8 mouse cellular contexts compared by ENCODE assay signal in the genomic region with DNA sequence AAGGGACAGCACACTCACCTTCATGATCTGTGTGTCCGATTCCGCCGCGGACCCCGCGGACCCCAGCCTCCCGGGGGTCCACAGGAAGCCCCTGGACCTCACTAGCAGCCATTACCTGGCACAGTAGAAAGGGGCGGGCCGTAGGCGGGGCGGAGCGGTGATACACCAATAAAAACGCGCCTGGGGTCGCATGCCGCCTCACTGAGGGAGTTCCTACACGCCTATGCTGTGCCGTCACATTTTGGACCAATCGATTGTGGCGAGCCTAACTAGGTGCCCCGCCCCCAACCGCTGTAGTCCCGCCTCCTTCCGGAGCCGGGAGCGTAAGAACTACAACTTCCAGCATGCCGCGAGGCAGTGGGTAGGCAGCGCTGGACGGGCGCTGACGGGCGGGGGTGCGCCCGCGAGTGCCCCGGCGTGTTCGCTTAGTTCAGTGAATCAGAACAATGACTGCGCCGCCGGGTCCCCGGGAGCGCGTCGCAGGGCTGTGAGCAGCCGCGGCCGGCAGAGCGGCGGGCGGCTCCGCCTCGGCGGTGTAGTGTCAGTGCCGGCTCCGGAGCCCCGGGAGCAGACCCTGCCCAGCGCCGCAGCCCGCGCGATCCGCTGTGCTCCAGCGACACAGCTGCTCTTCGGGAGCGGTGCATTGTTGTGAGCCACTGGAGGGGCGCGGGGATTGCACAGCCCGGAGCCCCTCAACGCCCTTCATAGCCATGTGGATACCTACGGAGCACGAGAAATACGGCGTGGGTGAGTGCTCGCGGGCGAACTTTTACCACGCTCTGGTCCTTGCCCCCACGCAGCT. TPM values are rescaled to one million over a fixed set of nuclear protein-coding genes. Genes with fewer than 3 reads are reported as not detected.
DNase-seq lines count a peak whose midpoint lies in the region; ATAC-seq and TF ChIP-seq lines count a peak whose summit lies in the region.

Zfp277 (minus strand) TSS at position 255 of the 802 bp plus-strand sequence.
Dock4 (plus strand) TSS at position 305 of the 802 bp plus-strand sequence.

- H3K9ac ChIP-seq in ES-Bruce4 (ENCODE audit: low read depth, poor library complexity, severe bottlenecking) = peak within 1 kb of the TSS; percentile 62
- H3K9ac ChIP-seq in forebrain, embryonic 13.5 days = peak within 1 kb of the TSS; percentile 87
- peak within 1 kb of the TSS; percentile 67 for H3K9ac ChIP-seq in liver, postnatal 0 days (replicated peaks)
- H3K9ac ChIP-seq in neural tube, embryonic 14.5 days (replicated peaks; ENCODE audit: low read depth, low read length) = peak within 1 kb of the TSS; percentile 87

- no peak within 1 kb of the TSS for H3K27ac ChIP-seq in ES-Bruce4 (ENCODE audit: insufficient read depth, low read length)
- H3K27ac ChIP-seq in forebrain, embryonic 13.5 days = peak within 1 kb of the TSS; percentile 90
- peak within 1 kb of the TSS; percentile 35 for H3K27ac ChIP-seq in liver, postnatal 0 days (ENCODE audit: low read depth)
- peak within 1 kb of the TSS; percentile 94 for H3K27ac ChIP-seq in neural tube, embryonic 14.5 days (ENCODE audit: low read depth, low read length)

- no peaks in the 10 kb centered on the region; the same call in 1 of the 2 replicates for H3K27me3 ChIP-seq in ES-Bruce4 (ENCODE audit: control insufficient read depth, insufficient read depth, low read length, poor library complexity, severe bottlenecking)
- peaks cover 15% of the 10 kb centered on the region; the same call in 1 of the 2 replicates for H3K27me3 ChIP-seq in forebrain, embryonic 13.5 days
- peaks cover 29% of the 10 kb centered on the region for H3K27me3 ChIP-seq in liver, postnatal 0 days (ENCODE audit: insufficient read depth, low read length)
- no peaks in the 10 kb centered on the region; the same call in 1 of the 2 replicates for H3K27me3 ChIP-seq in neural tube, embryonic 14.5 days (ENCODE audit: control insufficient read depth, insufficient read depth, low read length)

- H3K4me3 ChIP-seq in ES-Bruce4 (ENCODE audit: low read depth, low read length) = peak within 1 kb of the TSS; percentile 95
- H3K4me3 ChIP-seq in forebrain, embryonic 13.5 days = peak within 1 kb of the TSS; percentile 85
- H3K4me3 ChIP-seq in liver, postnatal 0 days (ENCODE audit: low read depth, low read length) = peak within 1 kb of the TSS; percentile 76
- peak within 1 kb of the TSS; percentile 94 for H3K4me3 ChIP-seq in neural tube, embryonic 14.5 days (ENCODE audit: low read depth, low read length)

- peak; percentile 93 for ATAC-seq in cerebellum, adult (ENCODE audit: insufficient number of reproducible peaks, low FRiP score, low TSS enrichment)
- ATAC-seq in forebrain, embryonic 13.5 days = peak; percentile 99
- ATAC-seq in liver, postnatal 0 days = peak; percentile 98
- peak; percentile 98 for ATAC-seq in neural tube, embryonic 14.5 days (ENCODE audit: low read depth)

- no peaks in the 10 kb centered on the region for H3K4me1 ChIP-seq in ES-Bruce4 (ENCODE audit: control insufficient read depth, insufficient read depth, low read length)
- H3K4me1 ChIP-seq in forebrain, embryonic 13.5 days = peaks cover 17% of the 10 kb centered on the region
- H3K4me1 ChIP-seq in liver, postnatal 0 days (ENCODE audit: insufficient read depth) = 0 out of 2 replicates have a peak, but pooled peaks cover 10% of the 10 kb centered on the region
- H3K4me1 ChIP-seq in neural tube, embryonic 14.5 days (ENCODE audit: control insufficient read depth, insufficient read depth, low read length) = peaks cover 22% of the 10 kb centered on the region

- peak within 1 kb of the TSS; percentile 70 for H3K4me2 ChIP-seq in forebrain, embryonic 13.5 days
- H3K4me2 ChIP-seq in liver, postnatal 0 days (ENCODE audit: low read depth, low read length) = peak within 1 kb of the TSS; percentile 98
- H3K4me2 ChIP-seq in neural tube, embryonic 14.5 days (ENCODE audit: low read depth, low read length) = peak within 1 kb of the TSS; percentile 69

- peak; percentile 30 for TF ChIP-seq POLR2A in ES-Bruce4 (IDR thresholded peaks at IDR 0.05; ENCODE audit: insufficient read depth, low read length)

- H3K36me3 ChIP-seq in ES-Bruce4 (ENCODE audit: control insufficient read depth, insufficient read depth, low read length, poor library complexity, severe bottlenecking) = no peaks in the 10 kb centered on the region
- H3K36me3 ChIP-seq in forebrain, embryonic 13.5 days (ENCODE audit: poor library complexity, severe bottlenecking) = no peaks in the 10 kb centered on the region
- H3K36me3 ChIP-seq in liver, postnatal 0 days (replicated peaks; ENCODE audit: insufficient read depth, low read length) = no peaks in the 10 kb centered on the region
- H3K36me3 ChIP-seq in neural tube, embryonic 14.5 days (ENCODE audit: control insufficient read depth, insufficient read depth, low read length) = no peaks in the 10 kb centered on the region

- H3K9me3 ChIP-seq in ES-Bruce4 (replicated peaks; ENCODE audit: control insufficient read depth, insufficient read depth, low read length, poor library complexity, severe bottlenecking) = no peaks in the 10 kb centered on the region
- H3K9me3 ChIP-seq in forebrain, embryonic 13.5 days (replicated peaks) = no peaks in the 10 kb centered on the region
- H3K9me3 ChIP-seq in liver, postnatal 0 days (ENCODE audit: low read length) = no peaks in the 10 kb centered on the region
- H3K9me3 ChIP-seq in neural tube, embryonic 14.5 days (ENCODE audit: control insufficient read depth, low read length) = no peaks in the 10 kb centered on the region

- TF ChIP-seq EP300 in ES-Bruce4 (IDR thresholded peaks at IDR 0.05; ENCODE audit: insufficient read depth, low read depth, low read length) = no peak
- no peak for TF ChIP-seq EP300 in liver, postnatal 0 days (IDR thresholded peaks at IDR 0.05; ENCODE audit: low read depth)

- under 1% methylated on average over 80 of the region's 80 CpGs for WGBS in forebrain, embryonic 13.5 days
- WGBS in large intestine, adult 2 months = under 1% methylated on average over 80 of the region's 80 CpGs
- WGBS in liver, postnatal 0 days (ENCODE audit: insufficient replicate concordance) = 2% methylated on average over 79 of the region's 80 CpGs
- under 1% methylated on average over 80 of the region's 80 CpGs for WGBS in neural tube, embryonic 14.5 days

- intact Hi-C loops in heart, postnatal 10 days (cut with DNase I) = loop anchor here (2.0 to 5.0 kb wide), 5 partner anchors 51 to 371 kb away; no protein-coding TSS in a partner anchor

- DNase-seq in heart, postnatal 10 days = peak; percentile 100
- peak; percentile 98 for DNase-seq in large intestine, adult 2 months (ENCODE audit: low read depth, low spot score)
- peak; percentile 98 for DNase-seq in liver, postnatal 0 days
- peak; percentile 99 for DNase-seq in testis, postnatal 10 days (ENCODE audit: low spot score)

- no peak for TF ChIP-seq CTCF in ES-Bruce4 (IDR thresholded peaks at IDR 0.05; ENCODE audit: low read depth, low read length)
- TF ChIP-seq CTCF in liver, postnatal 0 days (IDR thresholded peaks at IDR 0.05; ENCODE audit: low read depth) = 0 out of 2 replicates have a peak, but pooled peaks have one; percentile 7

RNA-seq across cellular contexts. Expression of gene Zfp277, which starts in this region (rescaled TPM):
- 42.7 and 45.6 TPM in 2 replicates for polyA plus RNA-seq in ES-Bruce4 (2011; ENCODE audit: insufficient read depth, insufficient read length, low read depth, missing spikeins)
- 28.9 and 29.5 TPM in 2 replicates for polyA plus RNA-seq in forebrain, embryonic 13.5 days (2015; fragmentation: Nextera tagmentation; extraction: Ambion mirVana)
- 10 to 100 TPM; 15.4 to 16.3 TPM for total RNA-seq in heart, postnatal 10 days (2021)
- polyA plus RNA-seq in large intestine, adult 2 months (2012; rRNA removed) = 5.9 and 6.4 TPM in 2 replicates
- 7.9 and 8.3 TPM in 2 replicates for polyA plus RNA-seq in liver, postnatal 0 days (2015; fragmentation: Nextera tagmentation; extraction: Ambion mirVana)
- 30.6 and 31.2 TPM in 2 replicates for polyA plus RNA-seq in neural tube, embryonic 14.5 days (2014; fragmentation: Nextera tagmentation; extraction: Ambion mirVana)

RNA-seq across cellular contexts. Expression of gene Dock4, which starts in this region (rescaled TPM):
- 12.7 and 13.5 TPM in 2 replicates for polyA plus RNA-seq in ES-Bruce4 (2011; ENCODE audit: insufficient read depth, insufficient read length, low read depth, missing spikeins)
- polyA plus RNA-seq in forebrain, embryonic 13.5 days (2015; fragmentation: Nextera tagmentation; extraction: Ambion mirVana) = 24.5 and 27.0 TPM in 2 replicates
- 10 to 100 TPM; 18.8 to 21.1 TPM for total RNA-seq in heart, postnatal 10 days (2021)
- polyA plus RNA-seq in large intestine, adult 2 months (2012; rRNA removed) = 0.69 and 1.1 TPM in 2 replicates
- 1.3 and 1.4 TPM in 2 replicates for polyA plus RNA-seq in liver, postnatal 0 days (2015; fragmentation: Nextera tagmentation; extraction: Ambion mirVana)
- polyA plus RNA-seq in neural tube, embryonic 14.5 days (2014; fragmentation: Nextera tagmentation; extraction: Ambion mirVana) = 43.0 and 45.4 TPM in 2 replicates
